Mouse (Mus musculus) common myeloid progenitor, adult 5-6 weeks (primary cell): ENCODE measurements at regions not wholly inside any gene's neighbourhood (a gene's known extent, or its start where the extent isn't known, plus 50 kb on each side); places are given as distances from the start of the nearest gene placed in this dataset.

Source experiments
- ATAC-seq: replicated peaks from 2 replicates; pipeline ENCODE4 v1.8.0; 2016; ENCODE audit warnings: low read depth, mild to moderate bottlenecking, moderate TSS enrichment, inconsistent platforms; ENCODE audit not compliant: poor library complexity, severe bottlenecking

DNA sequence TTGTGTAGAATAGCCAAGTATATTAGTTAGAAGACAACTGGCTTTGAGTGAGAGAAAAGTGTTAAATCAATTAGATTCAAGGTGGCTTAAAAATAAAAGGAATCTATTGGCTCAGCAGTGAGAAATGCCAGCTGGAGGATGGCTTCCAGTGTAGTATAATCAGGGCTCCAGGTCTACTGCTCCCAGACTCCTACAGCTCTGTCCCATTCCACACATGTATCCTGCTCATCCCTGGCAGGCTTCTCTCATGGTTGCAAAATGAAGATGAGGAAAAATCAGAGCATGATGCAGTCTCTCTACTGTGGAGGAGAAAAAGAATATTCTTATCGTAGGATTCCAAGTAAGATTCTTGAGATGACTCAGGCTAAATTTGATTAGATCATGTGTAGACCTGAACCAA lies 263.7 kb upstream of the Marcks start:
- no peak for ATAC-seq

GRCm38 (mm10) chr10:37400991-37401390 lies 262.3 kb upstream of the Marcks start:
- no peak for ATAC-seq

- ATAC-seq = no peak
These were observed 261.7 kb upstream of the Marcks start for GRCm38 (mm10) chr10:37400379-37400778.

GRCm38 (mm10) chr10:37397271-37397991 lies 258.7 kb upstream of the Marcks start:
- ATAC-seq = peak; percentile 50

GRCm38 (mm10) chr10:37390011-37390410 lies 251.3 kb upstream of the Marcks start:
- ATAC-seq = no peak

DNA sequence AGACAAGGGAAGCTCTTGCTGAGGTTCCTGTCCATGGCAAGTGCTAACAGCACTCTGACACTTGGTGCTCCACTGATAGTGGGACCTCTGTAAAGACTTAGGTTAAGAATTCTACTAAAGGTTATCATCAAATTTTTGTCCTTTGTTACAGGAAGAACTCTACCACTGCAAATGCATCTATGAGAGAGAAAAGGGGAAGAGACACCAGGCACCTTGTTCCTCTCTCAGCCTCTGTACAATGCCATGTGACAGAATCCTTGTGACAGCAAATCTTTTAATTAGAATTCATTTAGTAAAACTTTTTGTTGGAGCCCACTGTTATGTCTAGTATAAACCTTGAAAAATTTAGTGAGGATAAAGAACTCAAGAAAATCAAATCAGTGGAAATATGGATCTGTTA lies 247.5 kb upstream of the Marcks start:
- 0 out of 2 replicates have a peak, but pooled peaks have one; percentile 29 for ATAC-seq

DNA sequence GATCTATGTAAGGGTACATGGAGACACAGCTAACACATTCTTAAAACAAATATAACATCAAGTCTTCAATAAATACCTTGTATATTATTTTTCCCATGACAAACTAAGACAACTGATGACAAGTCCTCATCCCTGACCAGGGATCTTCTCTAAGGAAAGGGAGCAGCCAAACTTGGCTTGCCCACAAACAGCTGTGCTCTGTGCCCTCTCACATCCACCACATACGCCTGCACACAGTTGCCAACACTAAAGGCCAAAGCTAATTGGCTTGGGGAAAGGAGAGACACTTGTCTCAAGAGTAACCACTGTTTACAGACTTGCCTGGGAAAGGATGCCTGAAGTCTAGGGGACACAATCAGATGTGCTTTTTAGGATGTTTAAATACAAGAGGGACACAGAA lies 241.3 kb upstream of the Marcks start:
- no peak for ATAC-seq

DNA sequence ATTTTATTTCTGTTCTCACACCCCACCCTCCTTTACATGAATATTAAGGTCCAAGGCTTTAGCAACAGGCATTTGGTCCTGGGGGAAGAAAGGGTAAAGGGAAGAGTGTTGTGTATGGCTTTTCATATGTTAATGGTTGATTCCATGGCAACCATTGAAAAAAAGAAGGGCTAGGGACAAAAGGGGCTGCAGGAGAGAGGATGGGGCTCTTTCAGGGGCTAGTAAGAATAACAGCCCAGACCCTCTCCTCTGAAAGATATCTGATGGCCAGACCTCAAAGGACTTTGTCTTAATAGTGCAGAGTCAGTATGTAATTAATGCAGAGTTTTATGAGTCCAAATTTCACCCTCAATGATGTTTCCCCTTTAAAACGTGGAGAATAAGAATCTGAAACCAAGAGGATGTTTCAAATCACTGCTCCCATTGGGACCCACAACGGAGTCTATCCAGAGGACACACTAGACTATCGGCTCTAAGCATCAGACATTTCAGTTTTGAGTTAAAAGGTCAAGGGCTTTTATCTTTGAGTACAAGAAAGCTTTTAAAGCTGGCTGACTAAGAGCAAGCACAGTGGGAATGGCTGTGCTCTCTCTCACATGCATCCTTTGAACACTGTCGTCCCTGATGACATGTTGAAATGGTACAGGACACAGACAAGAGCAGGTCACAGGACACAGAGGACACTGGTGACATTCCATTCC lies 239.4 kb upstream of the Marcks start:
- ATAC-seq = no peak

DNA sequence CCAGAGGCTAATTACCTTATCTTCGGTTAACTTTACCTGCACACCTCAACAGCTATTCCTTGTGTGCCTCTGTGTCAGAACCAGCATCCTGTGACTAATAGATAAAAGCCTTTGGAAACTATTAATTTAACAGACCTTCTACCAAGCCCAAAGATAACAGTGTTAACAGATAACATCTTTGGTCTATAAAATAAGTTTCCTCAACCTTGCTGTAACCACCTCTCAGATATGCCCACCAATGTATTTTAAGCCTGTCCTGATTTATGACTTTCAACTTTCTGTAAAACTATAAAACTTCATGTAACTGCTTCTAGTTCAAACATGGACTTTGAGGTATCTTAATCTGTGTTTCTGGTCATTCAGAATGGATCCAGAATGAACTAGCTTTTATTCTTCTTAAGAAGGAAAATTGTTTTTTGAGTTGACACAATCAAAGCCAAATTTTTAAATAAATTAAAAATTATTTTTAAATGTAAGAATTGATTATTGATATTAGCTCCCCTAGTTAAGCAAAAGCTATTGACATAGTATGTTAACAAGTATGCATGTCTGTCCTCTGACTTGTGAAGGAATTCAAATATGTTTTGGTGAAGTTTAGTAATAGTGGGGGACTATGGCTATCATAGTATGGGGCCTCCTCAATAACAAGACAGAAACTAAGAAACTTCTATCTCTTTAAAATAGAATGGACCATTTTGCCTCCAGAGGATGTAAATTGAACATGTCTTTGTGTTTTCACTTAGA lies 238.7 kb upstream of the Marcks start:
- no peak for ATAC-seq

GRCm38 (mm10) chr10:37376172-37376571 lies 237.5 kb upstream of the Marcks start:
- no peak for ATAC-seq

DNA sequence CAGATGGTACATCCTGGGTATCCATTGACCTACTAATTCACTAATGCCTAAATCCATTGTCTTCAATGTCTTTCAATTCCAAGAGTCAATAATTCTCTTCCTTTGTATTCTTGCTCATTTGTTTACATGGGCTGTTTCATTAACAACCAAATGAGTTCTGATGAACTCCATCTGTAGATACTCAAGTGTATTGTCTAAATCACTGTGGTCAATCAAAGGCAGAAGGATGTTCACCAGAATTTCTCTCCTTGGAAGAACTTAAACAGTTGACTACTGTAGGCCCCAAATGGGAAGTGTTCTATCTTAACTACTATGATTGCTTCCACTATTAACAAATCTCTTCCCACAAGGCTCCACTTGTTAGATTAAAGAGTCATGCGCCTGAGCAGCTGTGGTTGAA lies 236.9 kb upstream of the Marcks start:
- no peak for ATAC-seq

- no peak for ATAC-seq
These were observed 230.4 kb upstream of the Marcks start for GRCm38 (mm10) chr10:37368997-37369679.

DNA sequence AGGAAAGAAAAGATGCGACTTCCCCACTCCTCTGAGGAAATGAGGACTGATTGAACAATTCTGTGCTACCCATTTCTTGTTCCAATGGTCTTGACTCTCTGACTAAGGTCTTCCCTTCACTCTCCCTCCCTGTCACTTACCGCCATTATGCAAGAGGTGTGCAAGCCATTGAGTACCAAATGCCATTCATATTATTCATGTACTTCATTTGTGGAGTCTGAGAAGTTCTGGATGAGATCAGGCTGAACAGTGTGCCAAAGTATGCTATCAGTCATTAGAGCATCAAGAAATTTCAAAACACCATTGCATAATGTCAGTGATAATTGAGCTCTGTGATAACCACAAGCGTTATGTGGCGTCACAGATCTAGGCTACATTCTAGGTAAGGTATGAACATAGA lies 229.1 kb upstream of the Marcks start:
- ATAC-seq = no peak

DNA sequence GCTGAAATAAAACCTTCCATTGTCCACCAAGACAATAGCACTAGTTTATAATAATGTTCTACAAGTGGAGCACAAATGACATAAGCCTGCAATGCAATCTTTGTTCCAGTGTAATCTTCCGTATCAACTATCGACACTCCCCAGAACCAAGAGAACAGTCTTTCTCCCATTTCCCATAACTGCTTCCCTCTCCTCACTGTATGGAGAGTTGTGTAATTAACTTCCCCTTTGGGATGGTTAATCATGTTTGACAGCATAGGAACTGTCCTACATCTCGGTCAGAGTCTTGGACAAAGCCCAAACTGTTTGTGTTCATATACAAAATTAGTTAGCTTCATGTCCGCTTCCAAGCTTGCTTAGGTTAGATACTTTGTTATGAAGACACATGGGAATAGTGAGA lies 225.8 kb upstream of the Marcks start:
- peak; percentile 91 for ATAC-seq

DNA sequence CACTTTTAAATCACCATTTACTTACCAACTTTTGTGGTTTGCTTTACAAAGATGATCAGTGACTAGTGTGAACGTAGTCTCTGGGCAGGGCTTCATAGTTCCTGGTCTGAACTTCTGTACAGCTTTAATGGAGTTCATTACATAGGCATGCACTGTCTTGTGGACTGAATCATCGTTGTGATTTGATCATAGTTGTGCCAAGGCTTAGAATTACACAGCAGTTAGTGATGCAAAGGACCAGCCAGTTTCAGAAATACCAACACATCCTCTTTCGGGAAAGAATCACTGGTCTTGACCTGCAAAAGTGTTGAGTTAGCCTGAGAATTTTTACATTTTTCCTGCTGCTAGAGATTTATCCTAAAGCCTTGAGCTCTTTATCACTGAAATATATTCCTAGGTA lies 222.3 kb upstream of the Marcks start:
- ATAC-seq = no peak

DNA sequence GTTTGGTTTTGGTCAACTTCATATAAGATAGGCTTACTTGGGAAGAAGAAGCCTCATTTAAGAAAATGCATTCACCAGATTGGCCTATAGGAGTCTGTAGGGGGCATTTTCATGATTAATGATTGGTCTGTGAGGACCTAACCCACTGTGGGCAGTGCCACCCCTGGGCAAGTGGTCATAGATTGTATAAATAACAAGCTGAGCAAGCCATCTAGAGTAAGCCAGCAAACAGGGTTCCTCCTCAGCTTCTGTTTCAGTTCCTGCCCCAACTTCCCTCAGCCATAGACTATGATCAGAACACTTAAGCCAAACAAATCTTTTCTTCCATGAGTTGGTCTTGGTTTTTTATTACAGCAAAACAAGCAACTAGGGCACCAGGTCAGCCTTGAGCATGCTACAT lies 220.2 kb upstream of the Marcks start:
- ATAC-seq = 0 out of 2 replicates have a peak, but pooled peaks have one; percentile 50

DNA sequence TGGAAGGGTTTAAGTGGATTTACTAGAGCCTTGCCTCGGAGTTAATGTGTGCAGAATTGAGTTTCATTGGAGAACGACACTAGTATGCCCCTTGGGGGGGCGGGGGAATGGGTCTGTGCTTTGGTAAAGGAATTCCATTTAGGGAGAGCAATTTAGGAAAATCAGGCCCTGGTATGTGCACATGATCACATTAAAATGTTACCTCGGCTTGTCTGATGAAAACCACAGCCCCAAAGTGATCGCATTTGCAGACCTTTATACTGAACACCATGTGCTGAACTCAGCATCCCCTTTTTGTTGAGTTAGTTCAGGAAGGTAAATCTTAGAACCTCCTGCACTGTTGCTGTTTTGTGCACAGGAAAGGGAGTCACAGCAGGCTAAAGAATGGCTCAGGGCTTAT lies 219.6 kb upstream of the Marcks start:
- no peak for ATAC-seq

DNA sequence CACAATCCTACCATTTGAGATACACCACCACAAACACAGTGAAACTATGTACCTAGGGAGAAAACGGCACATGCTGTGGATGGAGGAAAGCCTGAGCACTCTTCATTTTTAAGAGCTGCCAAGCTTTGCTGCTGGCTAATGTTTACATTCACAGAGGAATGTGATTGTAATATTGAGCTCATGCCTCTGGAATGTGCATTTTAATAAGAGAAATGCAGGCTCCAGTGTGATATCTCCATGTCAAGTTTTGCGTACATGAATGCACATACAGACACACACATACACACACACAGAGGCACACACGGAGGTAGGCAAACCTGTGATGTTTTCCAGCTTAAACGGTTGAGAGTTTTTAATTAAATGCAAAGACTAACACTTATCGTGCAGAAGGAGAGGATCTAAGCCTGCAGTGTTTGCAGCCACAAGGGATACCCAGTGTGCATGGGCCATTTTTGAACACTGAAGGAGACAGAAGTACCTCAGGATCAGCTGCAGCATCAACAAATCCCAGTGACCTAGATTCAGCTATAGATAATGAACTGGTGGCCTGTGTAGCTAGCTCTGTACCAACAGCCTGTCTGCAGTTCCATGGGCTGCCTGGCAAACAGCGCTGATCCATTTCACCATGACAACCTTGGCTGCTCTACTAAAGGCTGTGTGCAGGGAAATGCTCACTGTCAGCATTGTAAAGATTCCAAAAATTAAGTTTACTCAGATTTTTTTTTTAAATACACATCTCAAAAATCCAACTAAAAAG lies 218.8 kb upstream of the Marcks start:
- no peak for ATAC-seq

- no peak for ATAC-seq
These were observed 210.5 kb upstream of the Marcks start for GRCm38 (mm10) chr10:37349261-37349660.

- ATAC-seq = no peak
These were observed 209.7 kb upstream of the Marcks start for GRCm38 (mm10) chr10:37348416-37348815.
